ENCODE assay signal across 8 mouse cellular contexts in genomic region chr9:45677236-45677781, GRCm38 (mm10).
A peak's percentile ranks its signal among the peaks of the same experiment; 100 is the strongest.
DNase-seq lines count a peak whose midpoint lies in the region; ATAC-seq lines count a peak whose summit lies in the region.

No protein-coding gene starts in this region.

- H3K4me2 ChIP-seq in embryonic facial prominence, embryonic 11.5 days (ENCODE audit: low read depth, low read length): 0 out of 2 replicates have a peak overlapping the region, but pooled peaks have one; percentile 31
- peak overlapping the region; percentile 25; the same call in 1 of the 2 replicates for H3K4me2 ChIP-seq in heart, embryonic 14.5 days (ENCODE audit: low read length)
- H3K4me2 ChIP-seq in kidney, embryonic 14.5 days (replicated peaks; ENCODE audit: low read depth, low read length): peak overlapping the region; percentile 33

- no peak overlapping the region for H3K4me3 ChIP-seq in embryonic facial prominence, embryonic 11.5 days (ENCODE audit: low read depth, low read length)
- no peak overlapping the region for H3K4me3 ChIP-seq in heart, embryonic 14.5 days (ENCODE audit: control insufficient read depth in 1 of 2, insufficient read depth in 1 of 2, low read depth in 1 of 2, low read length in 2 of 2)
- no peak overlapping the region for H3K4me3 ChIP-seq in kidney, embryonic 14.5 days (ENCODE audit: low read length)

- WGBS in embryonic facial prominence, embryonic 11.5 days: 17% methylated on average over 11 of the region's 12 CpGs
- WGBS in heart, embryonic 14.5 days: 31% methylated on average over 12 of the region's 12 CpGs
- WGBS in kidney, embryonic 14.5 days: 21% methylated on average over 12 of the region's 12 CpGs

- peak; percentile 64 for DNase-seq in layer of hippocampus, adult 9-11 months
- no peak for DNase-seq in layer of hippocampus, adult 9-10 months (ENCODE audit: low spot score)
- DNase-seq in embryonic facial prominence, embryonic 11.5 days (ENCODE audit: low spot score): peak; percentile 77
- DNase-seq in lung, postnatal 25 days (ENCODE audit: low spot score): peak; percentile 16
- peak; percentile 96 for DNase-seq in retina, postnatal 1 day
- DNase-seq in cerebellum, adult 11 months: no peak

- no peaks in the 10 kb centered on the region; the same call in 1 of the 2 replicates for H3K4me1 ChIP-seq in embryonic facial prominence, embryonic 11.5 days (ENCODE audit: control insufficient read depth, insufficient read depth, low read length)
- H3K4me1 ChIP-seq in heart, embryonic 14.5 days (ENCODE audit: control insufficient read depth in 2 of 2, insufficient read depth in 2 of 2, low read length in 2 of 2): peaks cover 3 to 6% of the 10 kb centered on the region in 2 experiments; a peak in 3 of 4 replicates
- peaks cover 20% of the 10 kb centered on the region for H3K4me1 ChIP-seq in kidney, embryonic 14.5 days (ENCODE audit: control insufficient read depth, insufficient read depth, low read length)

- H3K27ac ChIP-seq in embryonic facial prominence, embryonic 11.5 days (replicated peaks; ENCODE audit: low read depth, low read length): peak overlapping the region; percentile 31
- H3K27ac ChIP-seq in heart, embryonic 14.5 days (replicated peaks in 1 of 2; ENCODE audit: control insufficient read depth in 1 of 2, insufficient read depth in 1 of 2, low read depth in 2 of 2, low read length in 2 of 2): no peak overlapping the region
- 0 out of 2 replicates have a peak overlapping the region, but pooled peaks have one; percentile 30 for H3K27ac ChIP-seq in kidney, embryonic 14.5 days (ENCODE audit: low read depth, low read length)

- peak overlapping the region; percentile 35; the same call in 1 of the 2 replicates for H3K9ac ChIP-seq in embryonic facial prominence, embryonic 11.5 days (replicated peaks; ENCODE audit: low read length)
- no peak overlapping the region for H3K9ac ChIP-seq in heart, embryonic 14.5 days (ENCODE audit: low read length)
- no peak overlapping the region; the same call in 1 of the 2 replicates for H3K9ac ChIP-seq in kidney, embryonic 14.5 days (ENCODE audit: low read depth, low read length)

- H3K36me3 ChIP-seq in embryonic facial prominence, embryonic 11.5 days (replicated peaks; ENCODE audit: control insufficient read depth, insufficient read depth, low read depth, low read length): no peaks in the 10 kb centered on the region
- H3K36me3 ChIP-seq in heart, embryonic 14.5 days (ENCODE audit: control insufficient read depth, insufficient read depth, low read length): no peaks in the 10 kb centered on the region
- H3K36me3 ChIP-seq in kidney, embryonic 14.5 days (ENCODE audit: control insufficient read depth, insufficient read depth, low read length): no peaks in the 10 kb centered on the region

- no peaks in the 10 kb centered on the region for H3K27me3 ChIP-seq in embryonic facial prominence, embryonic 11.5 days (ENCODE audit: control insufficient read depth, insufficient read depth, low read length)
- 0 out of 2 replicates have a peak, but pooled peaks cover 7% of the 10 kb centered on the region for H3K27me3 ChIP-seq in heart, embryonic 14.5 days (ENCODE audit: control insufficient read depth, insufficient read depth, low read length)
- H3K27me3 ChIP-seq in kidney, embryonic 14.5 days (ENCODE audit: control insufficient read depth, insufficient read depth, low read length): no peaks in the 10 kb centered on the region

- no peaks in the 10 kb centered on the region for H3K9me3 ChIP-seq in embryonic facial prominence, embryonic 11.5 days (replicated peaks; ENCODE audit: control insufficient read depth, low read length)
- H3K9me3 ChIP-seq in heart, embryonic 14.5 days (ENCODE audit: control insufficient read depth, low read length): no peaks in the 10 kb centered on the region
- no peaks in the 10 kb centered on the region for H3K9me3 ChIP-seq in kidney, embryonic 14.5 days (ENCODE audit: control insufficient read depth, low read length)

- peak; percentile 40; the same call in 1 of the 2 replicates for ATAC-seq in embryonic facial prominence, embryonic 11.5 days (replicated peaks; ENCODE audit: insufficient number of reproducible peaks, low FRiP score, low TSS enrichment, low read depth)
- no peak for ATAC-seq in heart, embryonic 14.5 days (ENCODE audit: insufficient number of reproducible peaks, insufficient read depth, low FRiP score, low read depth)
- peak; percentile 72 for ATAC-seq in kidney, embryonic 14.5 days (ENCODE audit: low FRiP score, low TSS enrichment)

Comparison
In these comparisons a context has a peak if more than half of its experiments do, and no peak if none do; other contexts are left out.
1. DNase-seq: peak in layer of hippocampus, adult 9-11 months (single experiment), embryonic facial prominence, embryonic 11.5 days (single experiment), lung, postnatal 25 days (single experiment) and retina, postnatal 1 day (single experiment); none in layer of hippocampus, adult 9-10 months (single experiment) and cerebellum, adult 11 months (single experiment).
2. H3K27ac ChIP-seq: peak in embryonic facial prominence, embryonic 11.5 days (single experiment) and kidney, embryonic 14.5 days (single experiment); none in heart, embryonic 14.5 days (0 of 2).
3. Peak in every context shown above with its lines, with median percentiles within 50 percentile points of each other: H3K4me2 ChIP-seq.